Mouse (Mus musculus) left cerebral cortex, adult 8-10 months (tissue): ENCODE results near the gene Cmah. TPM values are rescaled to one million over a fixed set of nuclear protein-coding genes. Genes with fewer than 3 reads are reported as not detected.

Experiments used
- DNase-seq, 2 experiments: peaks; one replicate each; pipeline ENCODE4 v3.0.0; 2022; ENCODE audit warnings: low spot score in 2 of 2
- total RNA-seq, 4 experiments: library from RNA; stranded (reverse); gene quantifications; 2 replicates each; pipeline ENCODE4 v1.2.4; 2022

Gene Cmah
- total RNA-seq, 4 experiments from 2014 or later: 0.70 to 1.3 (median 0.92) TPM

GRCm38 (mm10) chr13:24480824-24481223, 153.6 kb downstream of the Cmah start:
- no peak for DNase-seq

GRCm38 (mm10) chr13:24481615-24482295, 154.6 kb downstream of the Cmah start:
- peak; percentile 23 to 34 for DNase-seq

DNA sequence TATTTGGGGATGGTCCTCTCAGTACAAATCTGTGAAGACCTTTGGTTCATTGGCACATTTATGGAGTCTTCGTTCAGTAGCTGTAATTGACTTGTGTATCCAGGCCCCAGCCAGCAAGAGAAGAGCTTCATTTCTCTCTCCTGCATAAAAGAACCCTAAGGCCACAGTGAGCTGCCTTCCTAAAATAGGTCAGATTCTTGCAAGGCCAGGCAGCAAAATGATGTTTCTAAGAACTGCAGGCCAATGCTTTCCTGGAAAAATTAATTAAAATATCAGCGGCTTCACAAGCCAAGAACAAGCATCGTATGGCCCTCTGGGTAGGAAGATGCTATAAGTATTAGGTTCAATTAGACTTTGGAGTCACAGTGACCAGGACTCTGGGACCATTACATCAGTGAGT, 156.5 kb downstream of the Cmah start:
- DNase-seq: no peak

DNA sequence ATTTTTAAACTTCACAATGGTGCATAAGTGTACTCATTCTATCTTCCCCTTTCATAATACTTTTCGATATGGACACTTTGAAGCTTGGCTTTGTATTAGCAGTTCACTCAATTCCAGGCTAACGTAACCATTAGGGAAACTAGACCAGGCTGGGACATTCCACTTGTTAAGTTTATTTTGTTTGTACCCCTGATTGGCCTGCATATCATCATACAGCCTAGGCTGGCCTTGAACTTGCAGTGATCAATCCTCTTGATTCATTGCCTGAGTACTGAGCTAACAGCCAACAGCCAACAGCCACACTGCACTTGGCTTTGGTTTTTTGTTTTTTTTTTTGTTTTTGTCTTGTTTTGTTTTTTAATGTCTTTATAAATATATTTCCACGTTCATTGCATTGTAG, 157.6 kb downstream of the Cmah start:
- no peak for DNase-seq

DNA sequence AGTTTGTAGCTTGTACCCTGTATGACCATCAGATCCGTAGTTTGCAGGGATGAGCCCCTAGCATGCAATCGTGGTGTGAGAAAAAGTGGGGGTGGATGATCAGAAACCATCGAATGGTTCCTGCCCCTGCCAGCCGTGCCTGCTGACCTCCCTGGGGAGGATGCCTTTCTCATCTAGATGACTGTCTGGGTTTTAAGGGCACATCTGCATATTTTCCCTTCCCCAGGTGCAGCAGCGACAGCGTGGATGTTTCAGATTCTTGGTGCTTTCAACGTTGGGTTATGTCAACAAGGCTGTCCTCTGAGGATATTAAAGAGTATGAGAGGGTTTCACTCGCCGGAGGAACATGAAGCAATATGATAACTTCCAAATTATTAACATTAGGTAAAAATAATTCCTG, 158.8 kb downstream of the Cmah start:
- DNase-seq: no peak

DNA sequence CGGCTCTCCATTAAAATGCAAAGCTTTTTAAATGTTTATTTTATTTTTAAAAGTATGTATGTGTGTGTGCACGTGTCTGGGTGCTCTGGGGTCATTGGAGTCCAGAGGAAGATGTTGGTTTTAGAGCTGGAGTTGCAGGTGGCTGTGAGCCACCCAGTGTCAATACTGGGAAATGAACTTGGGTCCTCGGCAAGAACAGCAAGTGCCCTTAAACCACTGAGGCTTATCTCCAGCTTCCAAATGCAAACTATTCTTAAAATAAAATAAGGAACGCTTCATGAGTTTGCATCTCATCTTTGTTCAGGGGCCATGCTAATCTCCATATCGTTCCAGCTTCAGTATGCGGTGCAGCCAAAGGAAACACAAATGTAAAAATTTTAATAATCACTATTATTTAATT, 159.2 kb downstream of the Cmah start:
- DNase-seq: no peak

DNA sequence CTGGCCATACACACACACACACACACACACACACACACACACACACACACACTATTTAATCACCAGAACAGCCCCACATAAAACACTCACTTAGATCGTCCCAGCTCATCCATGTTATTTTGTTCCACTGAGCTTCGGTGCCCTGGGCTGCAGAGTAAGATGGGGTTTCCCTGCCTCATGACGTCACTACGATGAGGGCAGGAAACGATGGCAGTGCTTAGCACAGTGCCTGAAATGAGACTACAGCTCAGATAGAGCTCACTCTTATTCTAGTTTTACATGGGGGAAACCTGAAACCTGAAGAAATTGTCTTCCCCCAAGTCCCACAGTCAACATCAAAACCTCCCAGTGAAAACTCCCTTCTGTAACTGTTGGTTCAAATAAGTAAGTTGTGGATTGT, 159.9 kb downstream of the Cmah start:
- DNase-seq: no peak

DNA sequence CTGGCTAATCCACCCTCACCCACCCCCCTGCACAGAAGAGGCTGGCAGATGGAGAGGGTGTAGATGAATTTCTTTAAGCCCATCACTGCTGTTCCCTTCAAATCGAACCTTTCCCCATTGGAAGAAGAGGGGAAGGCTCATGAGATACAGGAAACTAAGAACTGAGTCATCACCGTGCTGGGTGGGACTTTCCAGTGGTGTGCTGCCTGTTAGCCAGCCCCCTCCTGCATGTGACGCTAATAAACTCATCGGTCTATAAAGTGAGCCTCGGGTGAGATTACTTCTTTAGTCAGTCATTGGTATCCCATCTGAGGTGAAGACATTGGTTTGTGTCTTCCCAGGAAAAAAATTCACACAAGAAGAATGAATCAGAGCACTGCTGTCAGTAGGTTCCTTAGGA, 160.3 kb downstream of the Cmah start:
- DNase-seq: no peak

DNA sequence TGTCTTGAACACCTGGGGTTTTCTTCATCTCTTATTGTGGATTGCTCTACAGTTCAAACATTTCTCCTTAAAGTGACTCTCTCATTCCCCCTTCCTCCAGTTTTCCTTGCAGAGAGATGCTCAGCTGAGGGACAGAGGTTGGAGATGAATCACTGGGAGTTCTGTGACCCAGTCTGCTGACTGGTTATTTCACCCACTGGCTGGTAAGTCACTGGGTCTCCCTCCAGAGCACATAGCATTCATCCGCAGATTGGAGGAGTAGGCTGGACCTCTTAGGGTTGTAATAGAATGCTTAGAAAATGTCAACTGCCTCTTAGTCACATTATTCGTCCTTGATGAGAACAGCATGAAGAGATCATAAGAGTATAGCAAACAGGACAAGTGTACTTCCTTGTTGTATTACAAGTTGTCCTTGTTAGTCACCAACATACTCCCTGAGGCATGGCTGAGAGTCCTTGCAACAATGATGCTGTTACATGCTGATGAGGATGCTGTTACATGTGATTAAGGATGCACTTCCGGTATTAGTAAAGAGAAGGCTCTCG, 161.4 kb downstream of the Cmah start:
- no peak for DNase-seq

GRCm38 (mm10) chr13:24489515-24489914, 162.3 kb downstream of the Cmah start:
- no peak for DNase-seq

GRCm38 (mm10) chr13:24490041-24490440, 162.8 kb downstream of the Cmah start:
- no peak for DNase-seq

DNA sequence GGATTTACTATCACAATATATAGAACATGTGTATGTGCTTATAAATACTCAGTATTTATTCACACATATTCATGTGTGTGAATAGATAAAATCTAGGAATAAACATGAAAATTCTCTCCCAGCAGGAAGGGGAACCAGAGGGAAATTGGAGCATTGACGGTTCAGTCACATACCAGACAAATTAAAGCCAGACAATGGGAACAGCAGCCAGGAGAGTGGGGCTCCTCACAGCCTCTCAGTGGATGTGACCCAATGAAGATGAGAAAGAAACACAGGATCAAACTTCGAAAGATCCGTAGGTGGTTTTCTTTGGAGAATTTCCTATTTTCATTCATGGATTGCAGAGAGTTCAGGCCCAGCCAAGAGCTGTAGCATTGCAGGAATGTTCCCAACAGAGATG, 163.9 kb downstream of the Cmah start:
- DNase-seq: no peak

DNA sequence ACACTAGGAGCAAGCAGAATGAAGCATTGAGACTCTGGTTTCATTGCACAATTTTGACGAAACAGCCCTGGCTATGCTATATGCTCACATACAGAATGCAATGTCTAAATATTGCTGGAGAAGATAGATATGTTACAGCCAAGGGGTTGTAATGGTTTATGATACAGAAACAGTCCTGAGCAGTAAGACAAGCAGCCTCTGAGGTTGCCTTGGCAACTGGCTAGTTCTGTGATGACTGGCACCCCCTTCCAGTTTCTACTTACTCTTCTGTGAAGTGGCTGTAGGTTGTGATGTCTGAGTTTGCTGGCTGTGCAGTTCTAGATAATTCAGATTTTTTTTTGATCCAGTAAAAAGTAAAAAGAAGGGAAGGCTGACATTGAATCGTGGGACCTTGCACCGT, 166.6 kb downstream of the Cmah start:
- DNase-seq: peak in 1 of 2 experiments; percentile 12

- no peak for DNase-seq
These were observed 169.1 kb downstream of the Cmah start for GRCm38 (mm10) chr13:24496353-24496752.

- DNase-seq: no peak
These were observed 169.8 kb downstream of the Cmah start for GRCm38 (mm10) chr13:24497001-24497400.

GRCm38 (mm10) chr13:24498342-24498741, 171.1 kb downstream of the Cmah start:
- DNase-seq: no peak

GRCm38 (mm10) chr13:24499505-24499904, 172.3 kb downstream of the Cmah start:
- DNase-seq: no peak

- DNase-seq: no peak
These were observed 174.1 kb downstream of the Cmah start for GRCm38 (mm10) chr13:24501179-24501905.

DNA sequence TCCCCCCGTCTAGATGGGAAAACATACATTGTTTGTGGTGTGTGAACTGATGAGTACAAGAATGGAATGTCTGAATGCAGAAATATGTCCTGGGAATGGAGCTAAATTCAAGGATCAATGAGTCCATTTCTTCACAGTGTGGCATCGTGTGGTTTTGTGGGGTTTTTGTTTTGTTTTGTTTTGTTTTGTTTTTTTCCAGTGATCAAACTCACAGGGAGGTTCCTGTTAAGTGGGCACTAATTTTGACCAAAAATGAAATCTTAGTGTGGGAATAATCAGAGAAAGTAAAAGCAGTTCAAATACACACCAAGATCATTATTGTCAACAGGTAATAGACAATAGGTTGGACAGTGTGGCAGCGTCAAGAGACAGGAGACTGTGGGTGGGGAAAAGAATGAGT, 174.7 kb downstream of the Cmah start:
- no peak for DNase-seq

DNA sequence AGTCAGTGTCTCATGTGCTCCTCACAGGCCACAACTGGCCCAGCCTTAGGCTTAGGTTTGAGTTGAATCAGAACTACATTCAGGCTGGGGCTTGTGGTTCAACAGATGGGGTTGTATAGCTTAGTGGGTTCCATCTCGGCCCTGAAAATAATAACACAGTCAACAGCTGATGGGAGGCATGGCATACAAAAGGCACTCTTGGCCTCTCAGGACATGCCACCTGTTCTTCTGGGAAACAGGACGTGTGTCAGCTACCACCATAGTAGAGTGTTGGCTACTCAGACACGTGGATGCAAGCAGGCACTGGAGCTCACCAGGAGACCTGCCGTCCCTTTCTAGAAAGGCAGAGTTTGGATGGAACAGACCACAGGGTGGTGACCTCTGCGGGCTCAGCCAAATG, 178.6 kb downstream of the Cmah start:
- DNase-seq: no peak

DNA sequence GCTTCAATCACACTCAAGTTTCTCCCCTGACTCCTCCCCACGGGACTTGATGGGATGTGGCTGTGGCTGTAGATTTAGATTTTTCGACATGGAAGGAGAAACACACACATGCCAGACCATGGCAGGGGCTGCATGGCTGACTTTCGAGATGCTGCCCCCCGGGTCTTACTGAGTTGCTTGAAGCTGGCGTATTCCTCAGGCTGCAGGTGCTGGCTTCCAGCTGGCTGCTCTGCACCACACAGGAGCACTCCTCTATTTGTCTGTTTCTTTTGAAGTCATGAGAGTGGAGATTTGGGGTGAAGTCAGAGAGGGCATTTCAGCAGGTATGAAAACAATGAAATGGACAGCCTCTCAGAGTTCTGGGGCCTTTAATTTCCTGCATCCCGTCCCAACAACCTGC, 180.0 kb downstream of the Cmah start:
- no peak for DNase-seq

DNA sequence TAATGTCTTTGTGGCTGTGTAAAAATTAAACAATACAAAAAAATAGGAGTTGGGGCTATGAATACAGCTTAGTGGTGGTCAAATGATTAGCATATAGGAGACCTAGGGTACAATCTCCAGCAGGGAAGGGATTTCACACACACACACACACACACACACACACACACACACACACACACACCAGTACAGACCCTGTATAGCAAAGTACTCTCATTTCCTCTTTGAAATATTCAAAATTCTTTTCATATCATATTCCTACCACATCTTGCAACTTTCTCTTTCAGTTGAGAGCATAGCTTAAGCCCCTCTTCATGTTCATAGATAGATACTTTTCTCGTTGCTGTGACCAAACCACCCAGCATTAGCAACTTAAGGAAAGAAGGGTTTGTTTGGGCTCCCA, 181.7 kb downstream of the Cmah start:
- DNase-seq: no peak

- DNase-seq: no peak
These were observed 184.2 kb downstream of the Cmah start for GRCm38 (mm10) chr13:24511367-24511766.
